Mouse (Mus musculus) large intestine, adult 2 months (tissue): ENCODE results near the gene Pmch. TPM values are rescaled to one million over a fixed set of nuclear protein-coding genes. Genes with fewer than 3 reads are reported as not detected.

Source experiments
- DNase-seq: peaks from one replicate; pipeline ENCODE4 v3.0.0-alpha.2; 2012; ENCODE audit warnings: low read depth, low spot score
- WGBS: fragments of 180-500 bp; shearing (Covaris S2); methylation state at CpG from one replicate; pipeline ENCODE4 v1.1.7; 2018; 5-methylcytosine and 5-hydroxymethylcytosine counted together
- polyA plus RNA-seq: library from polyadenylated mRNA; depleted of rRNA; stranded (reverse); fragments of >200 nt; gene quantifications from 2 replicates; pipeline ENCODE4 v1.2.3, GENCODE M21; 2012; rRNA removed

Pmch gene
- not detected in 2 replicates for polyA plus RNA-seq

DNA sequence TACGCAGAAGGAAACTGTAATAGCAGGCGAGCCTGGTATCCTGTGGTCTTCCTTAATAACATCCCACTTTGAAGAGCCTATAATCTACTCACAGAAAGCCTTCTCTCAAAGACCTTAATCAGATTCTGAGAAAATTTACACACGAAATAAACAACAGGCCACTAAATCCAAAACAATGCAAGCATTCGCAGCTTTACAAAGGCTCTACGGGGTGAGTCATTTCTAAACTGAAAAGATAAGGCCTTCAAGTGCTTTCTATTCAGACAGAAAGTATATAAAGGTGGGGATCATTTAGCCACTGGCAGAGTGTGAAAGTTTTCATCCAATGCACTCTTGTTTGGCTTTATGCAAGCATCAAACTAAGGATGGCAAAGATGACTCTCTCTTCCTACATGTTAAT is at the start of gene Pmch:
TSS of gene Pmch (plus strand) at position 301 of the 400 bp plus-strand sequence.
- DNase-seq, result no peak
- WGBS, result 77% methylated on average over 5 of the region's 5 CpGs

DNA sequence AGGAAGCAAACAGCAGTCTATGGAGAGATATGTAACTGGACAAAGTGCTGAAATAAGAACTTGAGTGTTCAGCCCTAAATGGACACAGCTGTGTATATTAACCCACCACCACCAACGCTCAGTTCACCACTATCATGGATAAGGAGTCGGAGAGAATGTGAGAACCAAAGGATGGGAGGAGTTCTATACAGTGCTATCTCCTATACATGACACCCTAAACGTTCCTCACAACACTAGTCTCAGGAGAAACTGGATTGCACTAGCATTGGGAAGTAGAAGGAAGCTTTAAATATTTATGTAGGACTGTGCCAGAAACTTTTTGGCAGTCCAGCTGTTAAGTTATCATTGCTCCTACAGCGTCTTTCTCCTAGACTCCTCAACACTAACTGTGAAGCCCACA is 46.6 kb upstream of the Pmch start:
- 70% methylated on average over 4 of the region's 4 CpGs for WGBS
- no peak for DNase-seq

DNA sequence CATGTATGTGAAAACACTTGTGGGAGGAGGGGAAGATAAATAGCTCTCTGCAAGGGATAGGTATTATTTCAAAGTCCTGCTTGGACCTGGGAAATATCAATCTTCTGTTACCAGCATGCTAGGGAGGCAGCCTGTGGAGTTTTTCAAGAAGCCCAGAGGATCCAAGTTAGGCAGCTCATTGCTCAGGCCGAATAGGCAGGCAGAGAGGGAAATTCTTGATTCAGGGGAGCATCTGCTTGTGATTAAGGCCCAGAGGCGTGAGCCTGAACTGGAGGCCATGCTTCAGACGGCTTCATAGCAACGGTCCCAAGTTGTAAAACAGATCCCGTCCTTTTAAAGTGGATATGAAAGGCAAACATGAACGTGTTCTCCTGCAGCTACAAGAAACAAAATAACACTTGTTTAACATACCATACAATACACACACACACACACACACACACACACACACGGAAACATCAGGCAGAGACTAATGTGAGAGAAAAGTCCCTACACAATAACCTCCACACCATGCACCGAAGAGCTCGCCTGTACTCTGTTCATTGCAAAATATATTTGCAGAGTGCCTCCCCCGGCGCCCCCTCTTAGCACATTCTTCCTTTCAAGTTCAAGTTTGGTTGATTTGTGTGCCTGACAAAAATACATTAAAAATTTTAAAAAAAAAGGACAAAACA is 44.6 kb upstream of the Pmch start:
- no peak for DNase-seq
- 69% methylated on average over 11 of the region's 11 CpGs for WGBS

DNA sequence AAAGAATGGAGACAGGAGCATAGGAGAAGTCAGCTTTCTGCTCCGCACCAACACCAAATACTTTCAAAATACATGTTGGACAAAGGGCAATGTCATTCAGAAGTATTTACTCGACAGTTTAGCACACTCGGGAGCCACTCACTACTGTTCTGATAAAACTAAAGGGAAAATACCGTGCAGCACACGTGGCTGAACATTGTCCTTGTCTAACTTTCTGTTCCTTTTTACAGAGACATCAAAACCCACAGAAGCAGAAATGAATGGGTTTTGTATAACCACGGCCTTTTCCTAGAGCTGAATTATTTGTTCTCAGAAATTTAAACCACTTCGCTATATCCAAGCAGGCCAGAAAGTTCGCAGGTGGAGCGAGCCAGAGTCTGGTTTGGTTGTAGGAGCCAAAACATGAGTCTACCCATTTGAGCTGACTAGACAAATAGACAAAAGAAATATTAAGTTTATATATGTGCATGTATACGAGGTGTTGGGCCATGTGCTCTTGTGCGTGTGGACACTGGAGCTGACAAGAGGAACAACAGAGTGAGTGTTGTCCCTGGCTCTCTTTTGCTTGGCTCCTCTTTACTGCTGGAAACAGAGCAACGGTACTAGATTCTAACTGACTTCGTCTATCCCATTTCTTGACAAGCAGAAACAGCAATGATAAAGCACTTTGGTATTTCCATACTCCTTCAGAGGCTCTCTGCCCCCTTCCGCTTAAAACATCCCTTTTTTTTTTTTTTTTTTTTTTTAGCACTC is 36.5 kb upstream of the Pmch start:
- DNase-seq, result no peak

DNA sequence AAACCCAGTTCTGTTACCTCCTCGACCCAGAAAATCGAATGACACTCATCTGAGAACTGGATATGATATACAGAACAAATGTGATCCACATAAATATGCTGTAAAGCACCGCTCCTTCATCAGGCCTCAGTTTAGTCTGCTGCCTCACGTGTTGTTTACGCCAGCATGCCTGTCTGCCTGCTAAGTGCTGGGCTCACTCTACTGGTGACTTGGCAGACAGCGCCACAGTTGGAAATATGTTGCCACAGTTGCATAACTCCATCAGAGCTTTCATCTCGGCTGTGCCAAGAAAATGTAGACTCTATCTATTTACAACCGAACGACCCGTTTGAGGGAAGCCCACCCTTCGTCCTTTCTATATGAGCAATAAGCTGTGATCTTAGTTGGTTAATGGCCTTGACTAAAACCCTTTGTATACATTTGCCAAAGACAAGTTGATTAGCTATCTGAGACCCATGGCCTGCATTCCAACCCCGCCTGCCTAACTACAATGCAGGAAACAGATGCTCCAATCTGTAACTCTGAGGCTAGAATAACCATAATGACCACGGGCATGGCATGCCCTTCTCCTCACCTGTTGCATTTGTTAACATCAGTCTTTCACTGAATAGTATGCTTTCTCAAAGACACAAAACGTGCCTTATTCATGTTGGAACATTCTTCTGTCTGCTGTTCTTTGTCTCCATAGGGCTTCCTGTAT is 33.8 kb upstream of the Pmch start:
- DNase-seq, result no peak
- 47% methylated on average over 14 of the region's 14 CpGs for WGBS

More for the DNA sequence above, 36.5 kb upstream of the Pmch start:
- 73% methylated on average over 14 of the region's 14 CpGs for WGBS

DNA sequence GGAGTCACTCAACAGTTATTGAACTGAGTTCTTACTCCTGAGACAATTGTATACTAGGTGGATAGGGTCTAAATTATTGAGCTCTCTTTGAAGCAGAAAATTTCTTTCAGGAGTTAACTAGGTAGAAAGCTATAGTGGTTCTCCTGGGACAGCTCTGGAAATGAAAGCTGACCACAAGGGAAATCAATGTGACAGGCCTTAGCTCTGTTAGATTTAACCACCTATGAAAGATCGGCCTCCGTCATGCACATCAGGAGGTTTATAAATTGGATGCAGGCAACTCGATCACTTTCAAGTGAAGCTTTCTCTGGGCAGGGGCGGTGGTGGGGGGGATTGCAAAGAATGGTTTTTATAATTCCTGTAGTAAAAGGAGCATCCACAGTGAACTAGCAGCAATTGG is 27.4 kb upstream of the Pmch start:
- 91% methylated on average over 4 of the region's 4 CpGs for WGBS

DNA sequence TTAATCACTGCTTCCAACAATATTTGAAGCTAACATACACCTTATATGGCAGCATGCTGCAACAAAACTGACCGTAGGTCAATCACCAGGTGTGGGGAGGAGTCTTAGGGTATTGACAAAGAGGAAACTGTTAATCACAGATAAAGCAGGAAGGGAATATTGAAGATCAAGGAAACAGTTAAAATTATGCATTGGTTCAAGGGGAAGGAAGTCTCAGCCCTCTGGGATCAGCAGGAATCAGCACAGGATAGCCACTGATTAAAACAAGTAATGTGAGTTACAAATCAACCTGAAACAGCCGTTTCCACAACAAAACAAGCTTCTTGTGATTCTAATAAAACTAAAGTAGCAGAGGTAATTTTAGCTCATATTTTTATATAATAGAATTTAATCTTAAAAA is 26.0 kb upstream of the Pmch start:
- DNase-seq, result no peak
- 45% methylated on average over 2 of the region's 2 CpGs for WGBS

More for the DNA sequence above, 27.4 kb upstream of the Pmch start:
- no peak for DNase-seq

DNA sequence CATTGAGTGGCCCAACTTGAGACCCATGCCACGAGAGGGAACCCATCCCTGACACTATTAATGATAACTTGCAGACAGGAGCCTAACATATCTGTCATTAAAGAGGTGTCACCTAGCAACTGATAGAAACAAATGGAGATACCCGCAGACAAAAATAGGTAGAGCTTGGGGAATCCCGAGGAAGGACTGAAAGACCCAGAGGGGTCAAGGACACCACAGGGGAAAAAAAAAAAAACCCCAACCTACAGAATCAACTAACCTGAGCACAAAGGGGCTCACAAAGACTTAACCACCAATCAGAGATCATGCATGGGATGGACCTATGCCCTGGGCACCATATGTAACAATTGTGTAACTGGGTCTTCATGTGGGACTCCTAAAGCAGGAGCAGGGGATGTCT is 23.5 kb upstream of the Pmch start:
- 65% methylated on average over 3 of the region's 3 CpGs for WGBS
- no peak for DNase-seq

DNA sequence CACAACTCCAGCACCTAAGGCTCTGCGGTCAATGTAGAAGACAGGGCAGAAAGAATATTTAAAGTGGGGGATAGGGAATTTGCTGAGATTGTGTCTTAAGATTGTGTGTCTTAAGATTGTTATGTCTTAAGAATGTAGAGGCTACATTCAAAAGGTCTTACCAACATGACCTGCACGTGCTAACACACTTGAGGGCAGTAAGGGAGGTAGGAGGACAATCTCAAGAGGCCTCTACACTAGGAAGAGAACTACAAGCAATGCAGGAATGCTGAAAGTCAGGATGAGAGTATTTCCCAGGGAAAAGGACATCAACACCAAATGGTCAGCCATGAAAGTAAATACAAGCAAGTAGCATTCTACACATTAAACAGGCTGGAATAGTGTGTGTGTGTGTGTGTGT is 15.3 kb downstream of the Pmch start:
- 87% methylated on average over 2 of the region's 2 CpGs for WGBS
- DNase-seq, result no peak

DNA sequence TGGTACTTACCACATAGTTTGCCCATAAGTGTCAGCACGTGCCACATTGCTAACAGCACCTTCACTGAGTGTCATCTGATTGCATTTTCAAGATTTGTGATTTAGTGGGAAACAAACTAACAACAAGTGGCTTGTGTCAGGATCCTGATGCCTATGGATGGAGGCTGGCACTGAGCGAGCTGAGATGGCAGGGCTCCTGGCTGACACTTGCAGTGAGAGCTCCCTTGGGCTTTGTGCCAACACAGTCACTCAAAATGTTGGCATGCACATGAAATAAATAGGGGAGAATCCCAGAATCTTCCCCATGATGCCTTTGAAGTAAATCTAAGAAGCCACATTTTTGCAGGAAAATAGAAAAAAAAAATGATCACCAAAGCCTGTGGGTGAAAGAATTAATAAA is 22.4 kb downstream of the Pmch start:
- WGBS, result 84% methylated on average over 2 of the region's 2 CpGs
- DNase-seq, result no peak

DNA sequence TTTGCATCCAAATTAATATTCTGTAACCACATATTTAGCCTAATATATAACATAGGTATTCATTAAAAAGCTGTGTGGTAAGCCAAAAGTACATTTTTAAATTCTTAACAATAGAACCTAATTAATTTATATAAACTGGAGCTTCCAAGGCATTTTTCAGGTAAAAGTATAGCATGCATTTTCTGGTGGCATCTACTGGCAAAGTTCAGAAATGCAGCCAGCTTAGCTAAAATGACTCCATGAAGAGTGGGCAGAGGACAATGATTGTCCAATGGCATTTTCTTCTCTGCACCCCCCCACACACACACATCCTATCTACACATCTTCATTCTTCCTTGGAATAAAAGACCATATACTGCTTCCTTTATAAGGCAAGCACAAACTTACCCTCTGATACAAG is 28.8 kb downstream of the Pmch start:
- DNase-seq, result no peak

- no peak for DNase-seq
- WGBS, result 97% methylated on average over 16 of the region's 16 CpGs
Measured at GRCm38 (mm10) chr10:88135630-88136029, 44.8 kb downstream of the Pmch start.

Other genes with a start within 250 kb of the Pmch start
- 6.6 and 14.2 TPM in 2 replicates for gene Igf1, start 232.8 kb upstream of the Pmch start, polyA plus RNA-seq
- 1.1 and 1.2 TPM in 2 replicates for gene Parpbp, start 55.9 kb downstream of the Pmch start, polyA plus RNA-seq
- 7.6 and 10.2 TPM in 2 replicates for gene Nup37, start 55.9 kb downstream of the Pmch start, polyA plus RNA-seq
- gene Washc3, start 110.0 kb downstream of the Pmch start, polyA plus RNA-seq, result 20.8 and 21.2 TPM in 2 replicates